Comparison of ENCODE assay signal across 15 mouse cellular contexts in the genomic region with DNA sequence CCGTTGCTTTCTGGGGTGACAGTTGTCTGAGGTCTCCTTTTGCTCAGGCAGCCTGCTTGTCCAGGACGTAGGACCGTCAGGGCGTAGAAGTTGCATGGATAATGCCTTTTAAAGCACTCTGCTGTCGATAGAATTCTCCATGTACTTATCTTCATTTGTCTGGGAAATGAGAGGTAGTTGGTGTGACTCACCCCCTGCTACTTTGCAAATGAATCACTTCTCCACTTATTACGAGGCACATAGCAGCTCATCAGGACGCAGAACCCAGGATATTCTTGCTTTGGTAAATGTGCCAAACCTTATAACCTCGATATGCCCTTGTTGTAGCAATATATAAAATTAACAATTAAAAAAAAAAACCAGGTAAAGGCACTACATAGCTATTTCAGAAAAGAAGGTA.
"Had no signal": no experiment of that assay in that cellular context is flagged by ENCODE, and none has a peak within 500 bp of the region (broad histone marks: within the 10 kb centered on the region; RNA-seq: fewer than 3 reads in every experiment).

No protein-coding gene starts in this region.

- H3K4me1 ChIP-seq: liver, embryonic 15.5 days; midbrain, embryonic 13.5 days; neural tube, embryonic 15.5 days; stomach, embryonic 15.5 days had no signal

- H3K4me3 ChIP-seq: layer of hippocampus, adult 2 months; liver, embryonic 15.5 days; midbrain, embryonic 13.5 days; neural tube, embryonic 15.5 days; stomach, embryonic 15.5 days had no signal

- H3K4me2 ChIP-seq: liver, embryonic 11.5 days; liver, embryonic 15.5 days; midbrain, embryonic 13.5 days; neural tube, embryonic 15.5 days; stomach, embryonic 15.5 days had no signal

- H3K9me3 ChIP-seq: liver, embryonic 15.5 days; midbrain, embryonic 13.5 days; neural tube, embryonic 15.5 days; stomach, embryonic 15.5 days had no signal

- H3K27ac ChIP-seq: layer of hippocampus, adult 2 months; liver, embryonic 15.5 days; midbrain, embryonic 13.5 days; neural tube, embryonic 15.5 days; stomach, embryonic 15.5 days had no signal

- H3K36me3 ChIP-seq: liver, embryonic 15.5 days; midbrain, embryonic 13.5 days; neural tube, embryonic 15.5 days; stomach, embryonic 15.5 days had no signal

- DNase-seq: kidney, adult 9 months; kidney, postnatal 10 days; kidney, postnatal 4 days; left cerebral cortex, postnatal 4 days; lung, adult 2 months; lung, postnatal 36 days; right cerebral cortex, postnatal 4 days; thymus, adult 2 months; thymus, postnatal 36 days had no signal

- H3K27me3 ChIP-seq: liver, embryonic 15.5 days; midbrain, embryonic 13.5 days; neural tube, embryonic 15.5 days; stomach, embryonic 15.5 days had no signal
